15 mouse cellular contexts compared by ENCODE assay signal in genomic region chr11:44594768-44595167, GRCm38 (mm10).
"Had no signal": no experiment of that assay in that cellular context is flagged by ENCODE, and none has a peak within 500 bp of the region (broad histone marks: within the 10 kb centered on the region; RNA-seq: fewer than 3 reads in every experiment).

No protein-coding gene starts in this region.

- ATAC-seq: midbrain, embryonic 13.5 days; midbrain, embryonic 15.5 days had no signal

- H3K4me3 ChIP-seq: megakaryocyte, embryonic 14.5 days; midbrain, embryonic 13.5 days; midbrain, embryonic 15.5 days; neural tube, embryonic 13.5 days; stomach, embryonic 15.5 days had no signal

- H3K9ac ChIP-seq: lung, embryonic 14.5 days; midbrain, embryonic 13.5 days; midbrain, embryonic 15.5 days; neural tube, embryonic 13.5 days; stomach, embryonic 15.5 days had no signal

- H3K4me1 ChIP-seq: midbrain, embryonic 13.5 days; midbrain, embryonic 15.5 days; stomach, embryonic 15.5 days had no signal

- H3K4me2 ChIP-seq: lung, embryonic 14.5 days; midbrain, embryonic 11.5 days; midbrain, embryonic 13.5 days; midbrain, embryonic 15.5 days; neural tube, embryonic 13.5 days; stomach, embryonic 15.5 days had no signal

- H3K27ac ChIP-seq: macrophage; midbrain, embryonic 13.5 days; midbrain, embryonic 15.5 days; neural tube, embryonic 13.5 days; stomach, embryonic 15.5 days; stomach, postnatal 0 days had no signal

- H3K36me3 ChIP-seq: midbrain, embryonic 13.5 days; midbrain, embryonic 15.5 days; neural tube, embryonic 13.5 days; stomach, embryonic 15.5 days had no signal

- H3K27me3 ChIP-seq: midbrain, embryonic 13.5 days; midbrain, embryonic 15.5 days; neural tube, embryonic 13.5 days; stomach, embryonic 15.5 days had no signal

- DNase-seq: lung, adult 18-20 months; lung, embryonic 14.5 days; lung, postnatal 14 days; lung, postnatal 36 days; right cerebral cortex, postnatal 14 days; thymus, postnatal 14 days; thymus, postnatal 36 days had no signal

- H3K9me3 ChIP-seq: megakaryocyte, embryonic 14.5 days; midbrain, embryonic 13.5 days; midbrain, embryonic 15.5 days; neural tube, embryonic 13.5 days; stomach, embryonic 15.5 days had no signal
